Mouse (Mus musculus): Measurements from ENCODE around the gene Coro1c.

The Coro1c gene

GRCm38 (mm10) chr5:113885623-113886022, 22.9 kb downstream of the Coro1c start:
- no peak for DNase-seq (ENCODE audit: extremely low spot score, low spot score)

- DNase-seq (ENCODE audit: extremely low spot score, low spot score) = no peak
Measured at GRCm38 (mm10) chr5:113884750-113885149, 23.8 kb downstream of the Coro1c start.

- DNase-seq (ENCODE audit: extremely low spot score, low spot score) = no peak
Measured at GRCm38 (mm10) chr5:113883384-113883771, 25.2 kb downstream of the Coro1c start.

- no peak for DNase-seq (ENCODE audit: extremely low spot score, low spot score)
Measured at GRCm38 (mm10) chr5:113882566-113883383, 25.8 kb downstream of the Coro1c start.

- DNase-seq (ENCODE audit: extremely low spot score, low spot score) = no peak
Measured at GRCm38 (mm10) chr5:113881136-113881535, 27.4 kb downstream of the Coro1c start.

GRCm38 (mm10) chr5:113878943-113879617, 29.5 kb downstream of the Coro1c start:
- DNase-seq (ENCODE audit: extremely low spot score, low spot score) = no peak

- no peak for DNase-seq (ENCODE audit: extremely low spot score, low spot score)
Measured at GRCm38 (mm10) chr5:113877565-113877964, 31.0 kb downstream of the Coro1c start.

- DNase-seq (ENCODE audit: extremely low spot score, low spot score) = no peak
Measured at GRCm38 (mm10) chr5:113876176-113876575, 32.4 kb downstream of the Coro1c start.

GRCm38 (mm10) chr5:113875625-113876024, 32.9 kb downstream of the Coro1c start:
- DNase-seq (ENCODE audit: extremely low spot score, low spot score) = no peak

GRCm38 (mm10) chr5:113874063-113875024, 34.2 kb downstream of the Coro1c start:
- DNase-seq (ENCODE audit: extremely low spot score, low spot score) = no peak

- peak; percentile 84 for DNase-seq (ENCODE audit: extremely low spot score, low spot score)
Measured at GRCm38 (mm10) chr5:113872936-113873912, 35.3 kb downstream of the Coro1c start.

- DNase-seq (ENCODE audit: extremely low spot score, low spot score) = no peak
Measured at GRCm38 (mm10) chr5:113871903-113872548, 36.5 kb downstream of the Coro1c start.

- no peak for DNase-seq (ENCODE audit: extremely low spot score, low spot score)
Measured at GRCm38 (mm10) chr5:113870393-113871040, 38.0 kb downstream of the Coro1c start.

- DNase-seq (ENCODE audit: extremely low spot score, low spot score) = no peak
Measured at GRCm38 (mm10) chr5:113869132-113869531, 39.4 kb downstream of the Coro1c start.

GRCm38 (mm10) chr5:113864992-113865391, 43.6 kb downstream of the Coro1c start:
- no peak for DNase-seq (ENCODE audit: extremely low spot score, low spot score)

- DNase-seq (ENCODE audit: extremely low spot score, low spot score) = no peak
Measured at GRCm38 (mm10) chr5:113863994-113864393, 44.6 kb downstream of the Coro1c start.

- DNase-seq (ENCODE audit: extremely low spot score, low spot score) = no peak
Measured at GRCm38 (mm10) chr5:113862418-113862817, 46.1 kb downstream of the Coro1c start.

- no peak for DNase-seq (ENCODE audit: extremely low spot score, low spot score)
Measured at GRCm38 (mm10) chr5:113861294-113861693, 47.3 kb downstream of the Coro1c start.

GRCm38 (mm10) chr5:113858971-113859370, 49.6 kb downstream of the Coro1c start:
- no peak for DNase-seq (ENCODE audit: extremely low spot score, low spot score)
